Mouse (Mus musculus) forebrain, postnatal 0 days (tissue): Measurements from ENCODE around the gene Arl4c. TPM values are rescaled to one million over a fixed set of nuclear protein-coding genes. Genes with fewer than 3 reads are reported as not detected.

Experiments
- ATAC-seq: fragments of 200-750 bp; cut with Nextera tagmentation; 2 replicates; pipeline ENCODE4 v1.8.0; 2017; ENCODE audit warnings: mild to moderate bottlenecking, moderate library complexity
- DNase-seq: peaks from one replicate; pipeline ENCODE4 v3.0.0-alpha.2; 2015
- H3K27ac ChIP-seq: fragments of 300-500 bp; sonication (generic); 2 replicates; pipeline ENCODE4 v1.5.1; 2014; ENCODE audit warnings: low read depth, mild to moderate bottlenecking, antibody characterized with exemption, low read length, moderate library complexity, mixed read lengths
- H3K27me3 ChIP-seq: fragments of 300-500 bp; sonication (generic); 2 replicates; pipeline ENCODE4 v1.6.1; 2014; ENCODE audit warnings: mild to moderate bottlenecking, low read length, mixed read lengths; ENCODE audit not compliant: insufficient read depth
- H3K36me3 ChIP-seq: fragments of 300-500 bp; sonication (generic); 2 replicates; pipeline ENCODE4 v1.6.1; 2014; ENCODE audit warnings: mild to moderate bottlenecking, moderate library complexity; ENCODE audit not compliant: insufficient read depth
- H3K4me1 ChIP-seq: fragments of 300-500 bp; sonication (generic); 2 replicates; pipeline ENCODE4 v1.6.1; 2014; ENCODE audit warnings: antibody characterized with exemption; ENCODE audit not compliant: insufficient read depth
- H3K4me2 ChIP-seq: fragments of 300-500 bp; sonication (generic); 2 replicates; pipeline ENCODE4 v1.6.1; 2014; ENCODE audit warnings: low read depth, mild to moderate bottlenecking, moderate library complexity
- H3K4me3 ChIP-seq: fragments of 300-500 bp; sonication (generic); 2 replicates; pipeline ENCODE4 v1.5.1; 2014; ENCODE audit warnings: low read depth, low read length, mixed read lengths
- H3K9ac ChIP-seq: fragments of 300-500 bp; sonication (generic); 2 replicates; pipeline ENCODE4 v1.6.1; 2014; ENCODE audit warnings: mild to moderate bottlenecking
- H3K9me3 ChIP-seq: fragments of 300-500 bp; sonication (generic); 2 replicates; pipeline ENCODE4 v1.6.1; 2016; ENCODE audit warnings: low read length
- CTCF ChIP-seq: sonication (generic); IDR thresholded peaks from 2 replicates; pipeline ENCODE4 v1.5.1; 2016; ENCODE audit warnings: antibody characterized with exemption, control low read depth, low read depth
- WGBS: fragments of 180-500 bp; shearing (Covaris S2); extraction: QIAGEN DNeasy Blood & Tissue Kit; methylation state at CpG from one replicate; pipeline ENCODE4 v1.1.7; 2014; 5-methylcytosine and 5-hydroxymethylcytosine counted together
- polyA plus RNA-seq: library from polyadenylated mRNA; unstranded; fragments of >200 nt; fragmentation: Nextera tagmentation; extraction: Ambion mirVana; gene quantifications from 2 replicates; pipeline ENCODE4 v1.2.1, GENCODE M21; 2015
- total RNA-seq: library from RNA; depleted of rRNA; stranded (reverse); fragments of >200 nt; gene quantifications from 2 replicates; pipeline ENCODE4 v1.2.3, GENCODE M21; 2014; rRNA removed

The Arl4c gene
- total RNA-seq (95.6 and 106 TPM in 2 replicates), polyA plus RNA-seq (30.2 and 40.2 TPM in 2 replicates)

DNA sequence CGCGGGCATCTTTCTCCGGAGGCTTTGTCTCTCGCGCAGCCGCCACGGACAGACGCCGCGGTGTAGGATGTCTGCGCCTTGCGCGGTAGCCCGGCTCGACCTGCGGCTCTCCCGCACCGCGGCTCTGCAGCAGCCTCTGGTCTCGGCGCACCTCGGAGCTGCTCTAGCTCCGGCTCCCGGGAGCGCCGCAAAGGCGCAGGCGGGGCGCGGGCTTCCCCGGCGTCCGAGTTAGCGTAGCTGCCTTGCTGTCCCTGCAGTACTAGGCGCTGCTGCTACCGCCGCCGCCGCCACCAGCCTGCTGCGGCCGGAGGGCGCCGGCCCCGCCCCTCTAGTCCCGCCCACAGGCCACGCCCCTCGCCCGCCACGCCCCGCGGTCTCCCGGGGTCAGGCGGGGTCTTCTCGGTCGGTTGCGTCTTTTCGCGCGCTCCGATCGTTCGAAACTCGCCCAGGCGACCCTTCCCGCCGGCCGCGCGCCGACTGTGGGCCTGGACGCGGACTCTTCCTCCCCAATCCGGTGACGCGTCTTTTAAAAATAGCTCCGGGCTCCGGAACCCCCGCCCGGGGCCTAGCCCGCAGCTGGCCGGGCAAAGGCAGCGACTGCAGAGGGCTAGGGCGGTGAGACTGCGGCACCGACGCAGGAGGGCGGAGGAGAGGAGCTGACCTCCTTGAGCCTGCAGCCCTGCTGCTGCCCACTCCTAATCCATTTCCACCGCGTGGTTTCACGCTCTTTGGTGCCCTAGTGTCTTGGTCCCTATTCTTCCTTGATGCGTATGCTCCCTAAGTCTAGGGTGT lies at the start of gene Arl4c:
Gene Arl4c, minus strand, starts transcription at position 352 of the 792 bp plus-strand sequence.
- Histone ChIP-seq H3K27me3 (no peaks in the 10 kb centered on the region), H3K4me1 (peaks cover 16% of the 10 kb centered on the region), H3K4me3 (peak within 1 kb of the TSS; percentile 97), H3K9me3 (no peaks in the 10 kb centered on the region), H3K9ac (peak within 1 kb of the TSS; percentile 99), H3K27ac (peak within 1 kb of the TSS; percentile 98), H3K36me3 (peaks cover 8% of the 10 kb centered on the region; the same call in 1 of the 2 replicates), H3K4me2 (peak within 1 kb of the TSS; percentile 85)
- peak; percentile 88 for DNase-seq
- no peak; the same call in 1 of the 2 replicates for TF ChIP-seq CTCF
- 3% methylated on average over 88 of the region's 91 CpGs for WGBS
- ATAC-seq: peak; percentile 81

- no peaks in the 10 kb centered on the region for H3K9me3 ChIP-seq
- no peaks in the 10 kb centered on the region for H3K36me3 ChIP-seq
- DNase-seq: no peak
- no peak for TF ChIP-seq CTCF
- no peak overlapping the region for H3K4me3 ChIP-seq
- H3K4me2 ChIP-seq: no peak overlapping the region
- 83% methylated on average over 6 of the region's 6 CpGs for WGBS
- no peak overlapping the region for H3K9ac ChIP-seq
- H3K27ac ChIP-seq: no peak overlapping the region
- H3K4me1 ChIP-seq: no peaks in the 10 kb centered on the region
- H3K27me3 ChIP-seq: no peaks in the 10 kb centered on the region
- ATAC-seq: no peak
Observed at GRCm38 (mm10) chr1:88751332-88751731, 49.3 kb upstream of the Arl4c start.

DNA sequence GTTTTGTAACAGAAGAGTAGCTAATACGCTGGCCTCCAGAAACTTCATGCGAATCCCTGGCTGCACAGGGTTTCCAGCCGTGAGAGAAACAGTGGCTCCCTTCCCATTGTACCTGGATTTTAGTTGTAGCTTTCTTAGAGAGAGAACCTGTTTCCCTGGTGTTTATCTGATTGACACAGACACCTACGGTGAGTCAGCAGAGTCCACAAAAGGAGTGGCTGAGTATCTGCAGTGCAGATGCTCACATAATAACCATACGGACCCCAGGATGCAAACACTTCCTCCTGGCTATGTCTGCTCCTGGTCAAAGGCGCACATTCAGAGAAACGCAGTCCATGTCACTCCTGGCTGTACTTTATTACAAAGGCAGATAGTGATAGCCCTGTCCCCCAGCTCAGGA lies 48.6 kb upstream of the Arl4c start:
- Histone ChIP-seq H3K36me3 (no peaks in the 10 kb centered on the region), H3K4me3 (no peak overlapping the region), H3K4me1 (no peaks in the 10 kb centered on the region), H3K27me3 (no peaks in the 10 kb centered on the region), H3K9ac (no peak overlapping the region), H3K27ac (no peak overlapping the region), H3K9me3 (no peaks in the 10 kb centered on the region), H3K4me2 (no peak overlapping the region)
- DNase-seq (no peak), ATAC-seq (no peak)
- 88% methylated on average over 7 of the region's 7 CpGs for WGBS
- no peak for TF ChIP-seq CTCF

DNA sequence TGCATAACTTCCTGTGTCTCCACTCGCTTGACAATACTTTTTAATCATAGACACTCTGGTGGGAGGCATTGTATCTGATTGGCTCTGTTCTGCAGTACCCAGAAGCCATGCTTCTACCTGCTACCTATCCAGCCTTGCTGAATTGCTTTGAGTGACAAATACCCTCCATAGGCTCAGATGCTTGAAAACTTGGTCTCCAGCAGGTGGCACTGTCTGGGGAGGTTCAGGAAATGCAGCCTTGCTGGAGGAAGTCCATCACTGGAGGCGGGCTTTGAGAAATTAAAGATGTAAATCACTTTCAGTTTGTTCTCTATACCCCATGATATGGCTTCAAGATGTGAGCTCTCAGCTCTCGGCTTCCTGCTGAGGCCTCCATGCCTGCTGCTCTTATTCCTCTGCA lies 48.1 kb upstream of the Arl4c start:
- no peaks in the 10 kb centered on the region for H3K9me3 ChIP-seq
- H3K4me3 ChIP-seq: no peak overlapping the region
- no peak overlapping the region for H3K9ac ChIP-seq
- TF ChIP-seq CTCF: peak; percentile 66
- ATAC-seq: no peak
- H3K27ac ChIP-seq: no peak overlapping the region
- no peaks in the 10 kb centered on the region for H3K27me3 ChIP-seq
- no peaks in the 10 kb centered on the region for H3K4me1 ChIP-seq
- no peaks in the 10 kb centered on the region for H3K36me3 ChIP-seq
- WGBS: 90% methylated on average over 3 of the region's 3 CpGs
- H3K4me2 ChIP-seq: no peak overlapping the region
- DNase-seq: peak; percentile 57

GRCm38 (mm10) chr1:88749106-88749505 lies 47.1 kb upstream of the Arl4c start:
- Histone ChIP-seq H3K27ac (no peak overlapping the region), H3K9ac (no peak overlapping the region), H3K36me3 (no peaks in the 10 kb centered on the region), H3K4me2 (no peak overlapping the region), H3K27me3 (no peaks in the 10 kb centered on the region), H3K4me3 (no peak overlapping the region), H3K9me3 (no peaks in the 10 kb centered on the region), H3K4me1 (no peaks in the 10 kb centered on the region)
- TF ChIP-seq CTCF: no peak
- no peak for ATAC-seq
- no peak for DNase-seq
- WGBS: 71% methylated on average over 8 of the region's 8 CpGs

GRCm38 (mm10) chr1:88745256-88745655 lies 43.2 kb upstream of the Arl4c start:
- Histone ChIP-seq H3K4me3 (no peak overlapping the region), H3K27me3 (no peaks in the 10 kb centered on the region), H3K4me1 (no peaks in the 10 kb centered on the region), H3K27ac (no peak overlapping the region), H3K36me3 (no peaks in the 10 kb centered on the region), H3K9me3 (no peaks in the 10 kb centered on the region), H3K4me2 (no peak overlapping the region), H3K9ac (no peak overlapping the region)
- DNase-seq (peak; percentile 94), ATAC-seq (peak; percentile 92)
- TF ChIP-seq CTCF: peak; percentile 100
- 6% methylated on average over 8 of the region's 8 CpGs for WGBS

DNA sequence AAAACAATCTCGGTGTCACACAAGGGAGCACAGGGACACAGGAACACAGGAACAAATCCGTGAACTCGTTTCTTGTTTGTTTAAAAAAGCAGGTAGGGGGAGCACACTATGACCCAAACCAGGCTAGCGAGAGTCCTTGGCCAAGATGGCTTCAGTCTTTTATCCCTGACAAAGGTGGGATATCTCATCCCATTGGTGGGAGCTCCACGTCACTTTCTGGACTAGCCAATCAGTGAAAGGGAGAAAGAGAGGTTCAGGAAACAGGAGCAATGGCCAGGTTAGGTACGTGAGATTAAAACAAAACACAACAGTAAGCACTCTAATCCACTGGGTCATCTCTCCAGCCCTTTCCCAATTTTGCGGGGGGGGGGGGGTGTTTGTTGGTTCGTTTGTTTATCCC lies 42.2 kb upstream of the Arl4c start:
- no peaks in the 10 kb centered on the region for H3K27me3 ChIP-seq
- no peak for DNase-seq
- H3K27ac ChIP-seq: no peak overlapping the region
- H3K9ac ChIP-seq: no peak overlapping the region
- H3K4me2 ChIP-seq: no peak overlapping the region
- no peaks in the 10 kb centered on the region for H3K36me3 ChIP-seq
- no peaks in the 10 kb centered on the region for H3K4me1 ChIP-seq
- ATAC-seq: no peak
- no peaks in the 10 kb centered on the region for H3K9me3 ChIP-seq
- H3K4me3 ChIP-seq: no peak overlapping the region
- no peak for TF ChIP-seq CTCF
- 73% methylated on average over 8 of the region's 8 CpGs for WGBS
